Mouse (Mus musculus) hindbrain, postnatal 0 days (tissue): ENCODE measurements at regions not wholly inside any gene's neighbourhood (a gene's known extent, or its start where the extent isn't known, plus 50 kb on each side); places are given as distances from the start of the nearest gene placed in this dataset.

Experiments
- ATAC-seq: fragments of 200-750 bp; cut with Nextera tagmentation; 2 replicates; pipeline ENCODE4 v1.8.0; 2017; ENCODE audit warnings: mild to moderate bottlenecking, moderate TSS enrichment, moderate library complexity
- DNase-seq: peaks from one replicate; pipeline ENCODE4 v3.0.0-alpha.2; 2015; ENCODE audit warnings: low spot score
- H3K27ac ChIP-seq: fragments of 300-500 bp; sonication (generic); 2 replicates; pipeline ENCODE4 v1.5.1; 2014; ENCODE audit warnings: mild to moderate bottlenecking
- H3K27me3 ChIP-seq: fragments of 300-500 bp; sonication (generic); 2 replicates; pipeline ENCODE4 v1.6.1; 2014; ENCODE audit warnings: low read length, mixed read lengths; ENCODE audit not compliant: insufficient read depth
- H3K36me3 ChIP-seq: fragments of 300-500 bp; sonication (generic); 2 replicates; pipeline ENCODE4 v1.6.1; 2014; ENCODE audit warnings: low read length, mixed read lengths; ENCODE audit not compliant: insufficient read depth
- H3K4me1 ChIP-seq: fragments of 300-500 bp; sonication (generic); 2 replicates; pipeline ENCODE4 v1.6.1; 2014; ENCODE audit warnings: antibody characterized with exemption, low read length, mixed read lengths; ENCODE audit not compliant: insufficient read depth
- H3K4me2 ChIP-seq: fragments of 300-500 bp; sonication (generic); 2 replicates; pipeline ENCODE4 v1.6.1; 2014; ENCODE audit warnings: low read depth, mild to moderate bottlenecking, low read length, moderate library complexity, mixed read lengths
- H3K4me3 ChIP-seq: fragments of 300-500 bp; sonication (generic); 2 replicates; pipeline ENCODE4 v1.5.1; 2014; ENCODE audit warnings: low read length
- H3K9ac ChIP-seq: fragments of 300-500 bp; sonication (generic); replicated peaks from 2 replicates; pipeline ENCODE4 v1.6.1; 2014; ENCODE audit warnings: mild to moderate bottlenecking, low read length, moderate library complexity, mixed read lengths
- H3K9me3 ChIP-seq: fragments of 300-500 bp; sonication (generic); 2 replicates; pipeline ENCODE4 v1.6.1; 2016; ENCODE audit warnings: low read length, mixed read lengths
- CTCF ChIP-seq: IDR thresholded peaks from 2 replicates; pipeline ENCODE4 v1.5.1; 2016; ENCODE audit warnings: antibody characterized with exemption, control low read depth, low read depth
- WGBS: fragments of 180-500 bp; shearing (Covaris S2); extraction: QIAGEN DNeasy Blood & Tissue Kit; methylation state at CpG from one replicate; pipeline ENCODE4 v1.1.7; 2014; 5-methylcytosine and 5-hydroxymethylcytosine counted together

- Histone ChIP-seq H3K36me3 (no peaks in the 10 kb centered on the region), H3K4me2 (no peak overlapping the region), H3K27me3 (no peaks in the 10 kb centered on the region), H3K9me3 (peaks cover 6% of the 10 kb centered on the region; the same call in 1 of the 2 replicates), H3K4me1 (no peaks in the 10 kb centered on the region), H3K9ac (no peak overlapping the region), H3K27ac (no peak overlapping the region), H3K4me3 (no peak overlapping the region)
- 95% methylated on average over 5 of the region's 5 CpGs for WGBS
- DNase-seq: no peak
- ATAC-seq: no peak
- no peak for TF ChIP-seq CTCF
Observed at GRCm38 (mm10) chr10:84243283-84243682, 197.1 kb downstream of the Nuak1 start.

- no peak overlapping the region for H3K9ac ChIP-seq
- 91% methylated on average over 3 of the region's 3 CpGs for WGBS
- no peak overlapping the region for H3K4me2 ChIP-seq
- H3K4me1 ChIP-seq: no peaks in the 10 kb centered on the region
- H3K9me3 ChIP-seq: no peaks in the 10 kb centered on the region
- H3K27me3 ChIP-seq: no peaks in the 10 kb centered on the region
- ATAC-seq: no peak
- no peak for DNase-seq
- no peak for TF ChIP-seq CTCF
- H3K27ac ChIP-seq: no peak overlapping the region
- H3K4me3 ChIP-seq: no peak overlapping the region
- H3K36me3 ChIP-seq: no peaks in the 10 kb centered on the region
Observed at GRCm38 (mm10) chr10:84249346-84249745, 191.1 kb downstream of the Nuak1 start.

GRCm38 (mm10) chr10:84260931-84261650, 179.3 kb downstream of the Nuak1 start:
- no peaks in the 10 kb centered on the region for H3K36me3 ChIP-seq
- TF ChIP-seq CTCF: no peak
- DNase-seq: no peak

GRCm38 (mm10) chr10:84262943-84263342, 177.5 kb downstream of the Nuak1 start:
- no peak for TF ChIP-seq CTCF
- Histone ChIP-seq H3K36me3 (no peaks in the 10 kb centered on the region), H3K9ac (no peak overlapping the region), H3K27me3 (no peaks in the 10 kb centered on the region), H3K9me3 (no peaks in the 10 kb centered on the region), H3K27ac (no peak overlapping the region), H3K4me3 (no peak overlapping the region), H3K4me2 (no peak overlapping the region), H3K4me1 (no peaks in the 10 kb centered on the region)
- 95% methylated on average over 4 of the region's 4 CpGs for WGBS
- DNase-seq: no peak
- ATAC-seq: no peak

More at GRCm38 (mm10) chr10:84260931-84261650, 179.3 kb downstream of the Nuak1 start:
- no peaks in the 10 kb centered on the region for H3K27me3 ChIP-seq
- H3K4me1 ChIP-seq: no peaks in the 10 kb centered on the region
- no peaks in the 10 kb centered on the region for H3K9me3 ChIP-seq
- H3K27ac ChIP-seq: no peak overlapping the region
- no peak overlapping the region for H3K4me3 ChIP-seq
- no peak for ATAC-seq
- no peak overlapping the region for H3K4me2 ChIP-seq
- no peak overlapping the region for H3K9ac ChIP-seq
- 76% methylated on average over 6 of the region's 6 CpGs for WGBS

- Histone ChIP-seq H3K4me2 (no peak overlapping the region), H3K27me3 (no peaks in the 10 kb centered on the region), H3K36me3 (no peaks in the 10 kb centered on the region), H3K4me1 (no peaks in the 10 kb centered on the region), H3K4me3 (no peak overlapping the region), H3K9me3 (no peaks in the 10 kb centered on the region), H3K9ac (no peak overlapping the region), H3K27ac (no peak overlapping the region)
- ATAC-seq (no peak), DNase-seq (peak; percentile 26)
- WGBS: 23% methylated on average over 6 of the region's 6 CpGs
- no peak for TF ChIP-seq CTCF
Observed at GRCm38 (mm10) chr10:84285832-84286506, 154.4 kb downstream of the Nuak1 start.

- no peak for DNase-seq
- WGBS: 85% methylated on average over 4 of the region's 4 CpGs
- Histone ChIP-seq H3K9ac (no peak overlapping the region), H3K36me3 (no peaks in the 10 kb centered on the region), H3K4me1 (no peaks in the 10 kb centered on the region), H3K9me3 (no peaks in the 10 kb centered on the region), H3K27ac (no peak overlapping the region), H3K4me3 (no peak overlapping the region), H3K27me3 (no peaks in the 10 kb centered on the region), H3K4me2 (no peak overlapping the region)
- no peak for ATAC-seq
- no peak for TF ChIP-seq CTCF
Observed at GRCm38 (mm10) chr10:84294422-84294821, 146.0 kb downstream of the Nuak1 start.

GRCm38 (mm10) chr10:84296168-84296567, 144.2 kb downstream of the Nuak1 start:
- no peak overlapping the region for H3K27ac ChIP-seq
- TF ChIP-seq CTCF: no peak
- no peaks in the 10 kb centered on the region for H3K36me3 ChIP-seq
- no peak for DNase-seq
- 67% methylated on average over 3 of the region's 3 CpGs for WGBS
- no peak overlapping the region for H3K9ac ChIP-seq
- no peaks in the 10 kb centered on the region for H3K27me3 ChIP-seq
- ATAC-seq: no peak
- H3K9me3 ChIP-seq: no peaks in the 10 kb centered on the region
- H3K4me2 ChIP-seq: no peak overlapping the region
- no peak overlapping the region for H3K4me3 ChIP-seq
- H3K4me1 ChIP-seq: no peaks in the 10 kb centered on the region
